Mouse (Mus musculus): ENCODE measurements at regions not wholly inside any gene's neighbourhood (a gene's known extent, or its start where the extent isn't known, plus 50 kb on each side); places are given as distances from the start of the nearest gene placed in this dataset.

- no peak for ATAC-seq (ENCODE audit: extremely low read depth, insufficient number of reproducible peaks, low FRiP score, poor library complexity, severe bottlenecking)
These were observed 51.0 kb upstream of the Tmem252 start for GRCm38 (mm10) chr19:24622776-24623175.

DNA sequence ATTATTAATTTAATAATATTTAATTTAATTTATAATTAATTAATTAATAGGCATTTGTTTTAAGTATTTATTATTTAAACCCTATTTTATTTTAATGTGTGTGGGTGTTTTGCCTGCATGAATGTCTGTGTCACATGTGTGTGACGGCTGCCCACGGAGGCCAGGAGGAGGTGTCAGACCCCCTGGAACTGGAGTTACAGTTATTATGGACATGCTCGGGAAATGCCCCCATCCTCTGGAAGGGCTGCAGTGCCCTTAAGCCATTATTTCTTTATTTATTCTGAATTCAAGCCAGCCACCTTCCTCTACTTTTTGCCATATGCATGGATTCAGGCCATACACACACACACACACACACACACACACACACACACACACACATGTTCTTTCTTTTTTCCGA lies 51.5 kb upstream of the Tmem252 start:
- ATAC-seq (ENCODE audit: extremely low read depth, insufficient number of reproducible peaks, low FRiP score, poor library complexity, severe bottlenecking) = no peak

GRCm38 (mm10) chr19:24621610-24622220 lies 52.1 kb upstream of the Tmem252 start:
- peak; percentile 87 for ATAC-seq (ENCODE audit: extremely low read depth, insufficient number of reproducible peaks, low FRiP score, poor library complexity, severe bottlenecking)

GRCm38 (mm10) chr19:24615762-24616310 lies 58.0 kb upstream of the Tmem252 start:
- ATAC-seq (ENCODE audit: extremely low read depth, insufficient number of reproducible peaks, low FRiP score, poor library complexity, severe bottlenecking) = no peak

DNA sequence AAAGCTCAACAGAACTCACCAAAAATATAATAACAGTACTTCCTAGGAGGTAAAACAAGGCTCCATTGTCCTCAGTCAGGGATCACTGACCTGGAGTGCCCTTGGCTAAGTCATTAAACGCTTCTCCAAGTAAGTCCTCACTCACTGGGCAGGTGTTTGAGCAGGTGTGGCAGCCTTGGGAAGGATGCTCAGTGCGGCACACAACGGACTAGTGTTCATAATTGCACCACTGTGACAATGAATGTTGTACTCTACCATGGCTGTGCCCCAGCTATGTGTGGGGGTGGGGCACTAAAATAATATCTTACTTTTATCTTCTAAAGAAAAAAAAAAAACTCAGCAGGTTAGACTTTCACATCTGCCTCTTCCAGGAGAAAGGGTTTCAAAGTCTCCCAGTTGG lies 52.2 kb upstream of the Pip5k1b start:
- ATAC-seq (ENCODE audit: extremely low read depth, insufficient number of reproducible peaks, low FRiP score, poor library complexity, severe bottlenecking) = no peak

DNA sequence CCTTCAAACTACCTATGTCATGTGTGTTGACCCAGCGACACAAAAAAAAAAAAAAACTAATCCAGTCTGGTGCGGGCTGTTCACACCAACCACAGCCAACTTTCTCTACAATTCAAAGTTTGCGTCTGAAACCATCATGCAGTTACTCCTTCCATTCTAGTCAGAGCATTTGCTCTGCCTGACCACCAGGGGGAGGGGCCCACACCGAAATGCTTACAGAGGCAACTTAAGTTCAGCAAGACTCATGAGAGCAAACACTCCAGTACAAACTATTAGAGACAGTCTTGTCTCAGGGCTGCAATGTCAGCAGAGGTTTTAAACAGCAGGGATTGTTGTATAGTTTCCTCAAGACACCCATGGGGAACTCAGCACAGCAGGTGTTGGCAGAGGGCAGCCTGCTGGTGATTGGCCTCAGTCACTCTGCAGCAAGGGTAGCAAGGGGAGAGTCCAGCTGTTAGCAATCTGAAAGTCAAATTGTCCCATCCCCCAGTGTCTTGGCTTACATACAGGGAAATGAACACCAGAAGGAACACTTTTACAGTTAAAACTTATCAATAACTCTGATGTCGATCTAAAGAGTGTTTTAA lies 50.8 kb upstream of the Pip5k1b start:
- ATAC-seq (ENCODE audit: extremely low read depth, insufficient number of reproducible peaks, low FRiP score, poor library complexity, severe bottlenecking) = no peak
